Mouse (Mus musculus) CH12.LX (cell line): ENCODE results near the gene Plekha6.

Source experiments
- CTCF ChIP-seq, 2 experiments: IDR thresholded peaks in 1 of 2; conservative IDR thresholded peaks in 1 of 2; 2 replicates each; pipeline ENCODE4 v1.5.1; 2011 to 2012; ENCODE audit warnings: low read depth in 2 of 2, low read length in 2 of 2, improper control_type of control experiment in 1 of 2, inconsistent platforms in 1 of 2, mild to moderate bottlenecking in 1 of 2, moderate library complexity in 1 of 2
- EP300 ChIP-seq: IDR thresholded peaks from 2 replicates; pipeline ENCODE4 v1.6.1; 2011; ENCODE audit warnings: low read length, improper control_type of control experiment
- GABPA ChIP-seq: IDR thresholded peaks from 2 replicates; pipeline ENCODE4 v1.6.1; 2012; ENCODE audit warnings: low read depth, low read length, improper control_type of control experiment, inconsistent platforms; ENCODE audit not compliant: insufficient replicate concordance
- HCFC1 ChIP-seq: IDR thresholded peaks from 2 replicates; pipeline ENCODE4 v1.6.1; 2012; ENCODE audit warnings: low read depth, mild to moderate bottlenecking, inconsistent platforms, low read length, improper control_type of control experiment
- MAZ ChIP-seq: IDR thresholded peaks from 2 replicates; pipeline ENCODE4 v1.6.1; 2012; ENCODE audit warnings: low read depth, mild to moderate bottlenecking, inconsistent platforms, low read length, improper control_type of control experiment, moderate library complexity
- MEF2A ChIP-seq: IDR thresholded peaks from 2 replicates; pipeline ENCODE4 v1.6.1; 2014; ENCODE audit warnings: low read depth, mild to moderate bottlenecking, inconsistent platforms, low read length, improper control_type of control experiment, borderline replicate concordance
- POLR2A ChIP-seq: IDR thresholded peaks from 2 replicates; pipeline ENCODE4 v1.6.1; 2011; ENCODE audit warnings: low read depth, mild to moderate bottlenecking, improper control_type of control experiment, low read length
- USF1 ChIP-seq: IDR thresholded peaks from 2 replicates; pipeline ENCODE4 v1.6.1; 2014; ENCODE audit warnings: low read depth, mild to moderate bottlenecking, inconsistent platforms, low read length, improper control_type of control experiment
- ZC3H11A ChIP-seq: IDR thresholded peaks from 2 replicates; pipeline ENCODE4 v1.6.1; 2012; ENCODE audit warnings: low read depth, mild to moderate bottlenecking, inconsistent platforms, low read length, improper control_type of control experiment

- no peak for TF ChIP-seq POLR2A
- no peak for TF ChIP-seq MEF2A
- TF ChIP-seq HCFC1, result no peak
- no peak for TF ChIP-seq EP300
- no peak for TF ChIP-seq CTCF (conservative IDR thresholded peaks at IDR 0.05 in 1 of 2, IDR thresholded peaks at IDR 0.05 in 1 of 2; ENCODE audit: low read depth in 2 of 2, low read length in 2 of 2)
- no peak for TF ChIP-seq GABPA
- no peak for TF ChIP-seq USF1
- TF ChIP-seq MAZ, result no peak
- no peak for TF ChIP-seq ZC3H11A
Observed at GRCm38 (mm10) chr1:133210766-133211165, 46.8 kb downstream of the Plekha6 start.
